Mouse (Mus musculus): ENCODE measurements at regions not wholly inside any gene's neighbourhood (a gene's known extent, or its start where the extent isn't known, plus 50 kb on each side); places are given as distances from the start of the nearest gene placed in this dataset.

- DNase-seq = no peak
Observed at GRCm38 (mm10) chr5:61613232-61613631, 195.4 kb upstream of the G6pd2 start.

DNA sequence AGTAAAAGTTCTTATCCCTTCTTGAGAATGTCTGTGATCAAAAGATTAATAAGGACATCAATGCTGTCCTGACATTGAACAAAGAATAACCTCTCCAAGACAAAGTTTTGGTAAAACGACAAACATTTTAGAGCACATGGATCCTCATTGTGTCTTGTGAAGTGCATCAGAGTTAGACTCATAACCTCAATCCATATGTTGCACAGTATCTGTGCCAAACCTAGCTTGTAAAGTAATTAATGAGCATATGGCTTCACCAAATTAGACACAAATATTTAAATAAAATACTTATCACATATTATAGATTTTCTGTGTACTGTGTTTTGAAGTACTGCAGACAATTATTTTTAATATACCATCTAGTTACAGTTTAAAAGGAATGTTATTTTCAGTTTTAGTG is 178.2 kb upstream of the G6pd2 start:
- no peak for DNase-seq

DNA sequence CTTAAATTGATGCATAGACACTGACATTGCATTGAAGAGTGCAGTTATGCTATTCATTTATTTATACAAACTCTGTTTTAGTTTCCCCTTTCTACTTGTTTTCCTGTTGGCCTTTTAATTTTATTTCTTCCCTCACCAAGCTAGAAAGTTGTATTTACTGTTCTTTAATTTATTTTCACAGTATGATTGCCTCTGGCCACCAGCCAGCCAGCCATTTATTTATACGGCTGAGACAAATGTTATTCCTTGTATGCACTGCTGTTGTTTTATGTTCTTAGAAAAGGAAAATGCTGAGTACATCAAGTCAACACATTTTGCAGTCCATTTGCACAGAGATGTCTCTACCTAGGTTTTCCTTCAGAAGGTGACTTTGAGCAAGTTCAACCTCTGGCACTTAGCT is 161.9 kb upstream of the G6pd2 start:
- DNase-seq = peak; percentile 20

Data from right cerebral cortex, postnatal 4 days (tissue).